Comparison of ENCODE assay signal across 18 mouse cellular contexts in the genomic region with DNA sequence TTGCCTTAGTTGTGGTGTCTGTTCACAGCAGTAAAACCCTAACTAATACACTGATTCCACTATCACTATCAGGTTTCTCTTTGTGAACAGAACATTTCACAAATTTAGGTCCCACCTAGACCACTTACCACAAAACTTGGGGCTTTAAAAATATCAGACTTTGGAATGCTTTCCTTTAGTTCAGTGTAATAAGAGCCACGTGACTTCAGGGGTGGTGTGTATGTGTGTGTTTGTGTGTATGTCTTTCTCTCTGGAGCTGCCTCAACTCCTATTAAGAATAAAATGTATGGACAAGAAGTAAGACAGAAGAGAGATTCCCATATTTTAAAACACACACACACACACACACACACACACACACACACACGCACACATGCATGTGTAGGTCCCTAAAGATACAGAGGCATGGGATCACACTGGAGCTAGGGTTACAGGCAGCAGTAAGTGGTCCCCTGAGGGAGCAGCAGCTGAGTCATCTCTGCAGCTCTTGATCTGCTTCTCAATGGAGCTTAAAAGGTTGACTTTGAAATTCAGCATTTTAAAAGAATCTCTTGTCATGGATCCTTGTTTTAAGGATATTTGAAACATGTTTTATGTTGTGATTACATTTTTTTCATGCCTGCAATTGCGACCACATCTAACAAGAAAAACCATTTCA.
"Had no signal": no experiment of that assay in that cellular context is flagged by ENCODE, and none has a peak within 500 bp of the region (broad histone marks: within the 10 kb centered on the region; RNA-seq: fewer than 3 reads in every experiment).

No protein-coding gene starts in this region.

- H3K4me2 ChIP-seq: limb, embryonic 12.5 days; liver, embryonic 12.5 days; liver, embryonic 15.5 days; lung, embryonic 15.5 days; midbrain, embryonic 13.5 days had no signal

- H3K36me3 ChIP-seq: limb, embryonic 12.5 days; liver, embryonic 12.5 days; liver, embryonic 15.5 days; lung, embryonic 15.5 days; midbrain, embryonic 10.5 days; midbrain, embryonic 13.5 days had no signal

- ATAC-seq: liver, embryonic 12.5 days; midbrain, embryonic 13.5 days; midbrain, embryonic 16.5 days had no signal

- DNase-seq: kidney, adult 8-10 months; kidney, postnatal 25 days; layer of hippocampus, postnatal 36 days; liver; lung, adult 18-20 months; lung, postnatal 10 days; lung, postnatal 36 days; thymus, adult 18-20 months; thymus, postnatal 36 days had no signal

- H3K9ac ChIP-seq: limb, embryonic 12.5 days; liver, embryonic 12.5 days; liver, embryonic 15.5 days; lung, embryonic 15.5 days; midbrain, embryonic 13.5 days had no signal

- H3K9me3 ChIP-seq: limb, embryonic 12.5 days; liver, embryonic 12.5 days; liver, embryonic 15.5 days; lung, embryonic 15.5 days; megakaryocyte, embryonic 14.5 days; midbrain, embryonic 10.5 days; midbrain, embryonic 13.5 days had no signal

- H3K4me3 ChIP-seq: left cerebral cortex, adult 2 months; limb, embryonic 12.5 days; liver, embryonic 12.5 days; liver, embryonic 15.5 days; lung, embryonic 15.5 days; megakaryocyte, embryonic 14.5 days; midbrain, embryonic 10.5 days; midbrain, embryonic 13.5 days had no signal

- H3K27ac ChIP-seq: left cerebral cortex, adult 2 months; limb, embryonic 12.5 days; liver, embryonic 12.5 days; liver, embryonic 15.5 days; lung, embryonic 15.5 days; midbrain, embryonic 10.5 days; midbrain, embryonic 13.5 days had no signal

- H3K27me3 ChIP-seq: limb, embryonic 12.5 days; liver, embryonic 12.5 days; liver, embryonic 15.5 days; lung, embryonic 15.5 days; megakaryocyte, embryonic 14.5 days; midbrain, embryonic 13.5 days had no signal
